Mouse (Mus musculus) hindbrain, embryonic 14.5 days (tissue): ENCODE data around the gene Hoxc4. TPM values are rescaled to one million over a fixed set of nuclear protein-coding genes. Genes with fewer than 3 reads are reported as not detected.

Experiments
- ATAC-seq: fragments of 200-750 bp; cut with Nextera tagmentation; 2 replicates; pipeline ENCODE4 v1.8.0; 2017; ENCODE audit warnings: moderate number of reproducible peaks, mild to moderate bottlenecking, moderate TSS enrichment, moderate library complexity; ENCODE audit not compliant: low FRiP score
- DNase-seq: peaks from one replicate; pipeline ENCODE4 v3.0.0-alpha.2; 2015; ENCODE audit warnings: low spot score
- H3K27ac ChIP-seq: fragments of 300-500 bp; sonication (generic); 2 replicates; pipeline ENCODE4 v1.5.1; 2014; ENCODE audit warnings: mild to moderate bottlenecking, moderate library complexity
- H3K27me3 ChIP-seq: fragments of 300-500 bp; sonication (generic); 2 replicates; pipeline ENCODE4 v1.6.1; 2014; ENCODE audit warnings: mild to moderate bottlenecking, low read length, mixed read lengths; ENCODE audit not compliant: control insufficient read depth, insufficient read depth
- H3K36me3 ChIP-seq: fragments of 300-500 bp; sonication (generic); replicated peaks from 2 replicates; pipeline ENCODE4 v1.6.1; 2014; ENCODE audit not compliant: control insufficient read depth, insufficient read depth
- H3K4me1 ChIP-seq: fragments of 300-500 bp; sonication (generic); replicated peaks from 2 replicates; pipeline ENCODE4 v1.6.1; 2014; ENCODE audit warnings: antibody characterized with exemption, low read length, mixed read lengths; ENCODE audit not compliant: control insufficient read depth, insufficient read depth
- H3K4me2 ChIP-seq: fragments of 300-500 bp; sonication (generic); replicated peaks from 2 replicates; pipeline ENCODE4 v1.6.1; 2014; ENCODE audit warnings: mild to moderate bottlenecking, moderate library complexity
- H3K4me3 ChIP-seq: fragments of 300-500 bp; sonication (generic); replicated peaks from 2 replicates; pipeline ENCODE4 v1.5.1; 2014; ENCODE audit warnings: mild to moderate bottlenecking, low read length
- H3K9ac ChIP-seq: fragments of 300-500 bp; sonication (generic); 2 replicates; pipeline ENCODE4 v1.6.1; 2014
- H3K9me3 ChIP-seq: fragments of 300-500 bp; sonication (generic); 2 replicates; pipeline ENCODE4 v1.6.1; 2016; ENCODE audit warnings: low read length; ENCODE audit not compliant: control insufficient read depth
- WGBS: fragments of 180-500 bp; shearing (Covaris S2); extraction: QIAGEN DNeasy Blood & Tissue Kit; methylation state at CpG from one replicate; pipeline ENCODE4 v1.1.7; 2014; 5-methylcytosine and 5-hydroxymethylcytosine counted together
- polyA plus RNA-seq: library from polyadenylated mRNA; unstranded; fragments of >200 nt; fragmentation: Nextera tagmentation; extraction: Ambion mirVana; gene quantifications from 2 replicates; pipeline ENCODE4 v1.2.1, GENCODE M21; 2014

Gene Hoxc4
- polyA plus RNA-seq, 1 experiment from 2014 or later = 90.0 TPM

DNA sequence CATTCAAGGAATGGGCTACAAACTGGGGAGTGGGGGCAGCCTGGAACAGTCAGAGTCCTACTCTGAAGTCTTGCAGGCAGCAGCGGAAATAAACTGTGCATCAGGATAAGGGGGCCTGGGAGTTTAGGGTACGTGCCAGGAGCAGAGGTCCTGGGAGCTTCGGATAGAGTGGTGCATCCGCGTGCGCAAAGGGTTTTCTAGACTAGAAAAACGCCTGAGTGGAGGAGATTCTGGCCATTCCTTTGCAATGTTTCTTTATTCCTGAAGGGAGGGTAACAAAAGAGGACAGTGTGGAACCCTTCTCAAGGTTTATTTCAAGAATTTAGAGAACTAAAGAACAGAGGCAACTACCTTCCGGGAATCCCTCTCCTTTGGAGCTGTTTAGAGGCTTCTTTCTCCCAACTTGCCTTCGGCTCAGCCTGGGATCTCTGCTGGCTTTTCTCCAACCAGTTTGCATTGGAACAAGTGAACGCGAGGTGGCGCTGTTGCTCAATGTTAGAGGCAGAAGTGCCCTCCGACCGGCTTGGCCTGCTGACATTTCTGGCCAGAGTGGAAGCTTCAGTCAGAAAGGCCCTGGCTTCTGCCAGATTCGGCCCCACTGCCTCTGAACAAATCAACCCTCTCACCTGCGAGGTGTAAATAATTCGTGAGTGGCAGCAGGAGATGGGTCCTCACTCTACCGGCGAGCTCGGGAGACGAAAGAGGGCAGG is 31.5 kb upstream of the Hoxc4 start:
- peaks cover 100% of the 10 kb centered on the region for H3K27me3 ChIP-seq
- no peak overlapping the region for H3K27ac ChIP-seq
- H3K4me1 ChIP-seq = no peaks in the 10 kb centered on the region
- no peaks in the 10 kb centered on the region for H3K9me3 ChIP-seq
- no peaks in the 10 kb centered on the region for H3K36me3 ChIP-seq
- DNase-seq (peak; percentile 97), ATAC-seq (no peak)
- H3K9ac ChIP-seq = no peak overlapping the region
- H3K4me3 ChIP-seq = no peak overlapping the region
- no peak overlapping the region for H3K4me2 ChIP-seq
- 3% methylated on average over 21 of the region's 21 CpGs for WGBS

DNA sequence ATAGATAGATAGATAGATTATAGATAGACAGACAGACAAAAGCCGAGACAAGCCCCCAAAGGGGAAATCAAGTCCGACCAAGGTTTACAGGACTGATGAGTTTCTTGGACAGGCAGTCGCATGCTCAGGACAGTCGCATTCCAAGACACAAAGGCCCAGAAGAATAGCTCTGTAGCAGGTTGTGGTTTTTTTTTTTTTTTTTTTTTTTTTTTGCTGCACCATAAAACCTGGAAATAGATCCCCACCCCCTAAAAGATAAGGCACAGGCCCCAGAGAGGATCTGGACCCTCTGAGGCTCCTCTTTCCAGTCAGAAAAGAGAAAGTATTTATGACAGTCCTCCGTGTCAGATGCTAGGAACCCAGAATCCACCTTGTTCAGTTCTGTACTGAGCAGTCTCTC is 30.7 kb upstream of the Hoxc4 start:
- ATAC-seq (no peak), DNase-seq (no peak)
- H3K36me3 ChIP-seq = no peaks in the 10 kb centered on the region
- H3K9ac ChIP-seq = no peak overlapping the region
- H3K4me1 ChIP-seq = no peaks in the 10 kb centered on the region
- H3K27ac ChIP-seq = no peak overlapping the region
- no peak overlapping the region for H3K4me3 ChIP-seq
- H3K4me2 ChIP-seq = no peak overlapping the region
- H3K27me3 ChIP-seq = peaks cover 100% of the 10 kb centered on the region
- WGBS = 15% methylated on average over 5 of the region's 5 CpGs
- H3K9me3 ChIP-seq = no peaks in the 10 kb centered on the region

DNA sequence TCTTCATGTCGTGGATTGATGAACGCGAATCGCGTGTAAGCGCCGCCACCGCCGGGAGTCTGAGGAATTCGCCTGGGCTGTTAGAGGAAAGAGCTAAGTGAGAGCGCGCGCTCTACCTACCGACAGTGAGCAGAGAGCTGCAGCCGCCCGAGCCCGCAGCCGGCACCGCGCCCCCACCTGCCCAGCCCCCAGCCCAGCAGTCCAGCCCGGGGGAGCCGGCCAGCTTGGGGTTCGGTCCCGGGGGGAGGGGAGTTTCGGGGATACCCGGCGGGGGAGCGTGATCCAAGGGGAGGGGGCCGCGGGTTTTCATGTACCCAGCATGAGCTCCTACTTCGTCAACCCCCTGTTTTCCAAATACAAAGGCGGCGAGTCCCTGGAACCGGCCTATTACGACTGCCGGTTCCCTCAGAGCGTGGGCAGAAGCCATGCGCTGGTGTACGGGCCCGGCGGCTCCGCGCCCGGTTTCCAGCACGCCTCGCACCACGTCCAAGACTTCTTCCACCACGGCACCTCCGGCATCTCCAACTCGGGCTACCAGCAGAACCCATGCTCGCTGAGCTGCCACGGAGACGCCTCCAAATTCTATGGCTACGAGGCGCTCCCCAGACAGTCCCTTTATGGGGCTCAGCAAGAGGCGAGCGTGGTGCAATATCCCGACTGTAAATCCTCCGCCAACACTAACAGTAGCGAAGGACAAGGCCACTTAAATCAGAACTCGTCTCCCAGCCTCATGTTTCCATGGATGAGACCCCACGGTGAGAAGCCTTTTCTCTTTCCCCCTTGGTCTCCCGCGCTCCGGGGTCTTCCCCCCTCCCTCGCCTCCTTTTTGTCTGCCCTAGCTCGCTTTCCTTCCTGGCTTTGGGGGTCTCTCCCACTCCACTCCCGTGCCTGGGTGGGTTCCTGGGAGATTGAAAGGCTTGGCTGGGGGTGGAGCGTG is 28.0 kb upstream of the Hoxc4 start, which contains the start of gene Hoxc8:
Hoxc8 (plus strand) TSS at position 147 of the 937 bp plus-strand sequence.
- DNase-seq = no peak
- H3K9me3 ChIP-seq = no peaks in the 10 kb centered on the region
- H3K9ac ChIP-seq = no peak within 1 kb of the TSS
- no peak for ATAC-seq
- H3K27me3 ChIP-seq = peaks cover 100% of the 10 kb centered on the region
- no peaks in the 10 kb centered on the region for H3K36me3 ChIP-seq
- under 1% methylated on average over 61 of the region's 69 CpGs for WGBS
- no peaks in the 10 kb centered on the region for H3K4me1 ChIP-seq
- H3K4me3 ChIP-seq = no peak within 1 kb of the TSS
- no peak within 1 kb of the TSS for H3K27ac ChIP-seq
- no peak within 1 kb of the TSS for H3K4me2 ChIP-seq

DNA sequence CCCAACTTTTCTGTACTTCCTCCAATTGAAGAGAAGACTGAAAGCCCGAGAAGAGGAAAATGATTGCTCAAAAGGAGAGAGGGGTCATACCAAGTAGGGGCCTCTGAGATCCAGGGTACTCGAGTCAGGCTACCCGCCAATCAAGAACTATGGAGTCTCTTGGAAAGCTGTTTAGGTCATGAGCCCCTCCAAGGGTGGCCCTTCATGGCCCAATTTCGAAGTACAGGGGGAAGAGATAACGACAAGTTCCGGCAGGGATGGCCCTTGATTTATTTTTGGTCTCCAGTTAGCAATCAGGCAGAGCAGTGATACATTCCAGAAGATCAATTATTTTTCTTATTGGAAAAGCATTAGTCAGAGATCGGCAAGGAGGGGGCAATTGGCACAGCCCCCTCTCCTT is 27.0 kb upstream of the Hoxc4 start:
- Histone ChIP-seq H3K4me2 (no peak overlapping the region), H3K9me3 (no peaks in the 10 kb centered on the region), H3K27ac (no peak overlapping the region), H3K27me3 (peaks cover 100% of the 10 kb centered on the region), H3K4me3 (no peak overlapping the region), H3K9ac (no peak overlapping the region), H3K4me1 (no peaks in the 10 kb centered on the region), H3K36me3 (no peaks in the 10 kb centered on the region)
- ATAC-seq (no peak), DNase-seq (no peak)
- WGBS = 3% methylated on average over 7 of the region's 7 CpGs

DNA sequence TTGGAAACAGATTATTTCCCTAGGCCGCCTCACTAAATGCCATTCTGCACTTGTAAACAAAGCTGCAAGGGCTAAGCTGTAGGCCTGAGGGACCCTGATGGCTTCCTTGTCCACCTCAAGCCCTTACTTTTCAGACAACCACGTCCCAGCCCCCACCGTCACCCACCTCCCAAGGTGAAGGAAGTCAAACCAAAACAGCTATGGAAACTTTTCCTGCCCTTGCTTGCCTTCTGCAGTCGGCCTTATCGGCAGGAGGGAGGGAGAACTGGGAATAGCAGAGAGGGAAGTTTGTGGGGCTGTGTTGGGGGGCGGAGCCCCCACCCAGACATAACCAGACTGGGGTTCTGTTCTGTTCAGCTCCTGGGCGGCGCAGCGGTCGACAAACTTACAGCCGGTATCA is 26.5 kb upstream of the Hoxc4 start:
- no peak overlapping the region for H3K27ac ChIP-seq
- peaks cover 100% of the 10 kb centered on the region for H3K27me3 ChIP-seq
- ATAC-seq (no peak), DNase-seq (no peak)
- no peaks in the 10 kb centered on the region for H3K9me3 ChIP-seq
- no peak overlapping the region for H3K4me2 ChIP-seq
- 2% methylated on average over 11 of the region's 11 CpGs for WGBS
- no peaks in the 10 kb centered on the region for H3K36me3 ChIP-seq
- H3K4me1 ChIP-seq = no peaks in the 10 kb centered on the region
- H3K9ac ChIP-seq = no peak overlapping the region
- no peak overlapping the region for H3K4me3 ChIP-seq

DNA sequence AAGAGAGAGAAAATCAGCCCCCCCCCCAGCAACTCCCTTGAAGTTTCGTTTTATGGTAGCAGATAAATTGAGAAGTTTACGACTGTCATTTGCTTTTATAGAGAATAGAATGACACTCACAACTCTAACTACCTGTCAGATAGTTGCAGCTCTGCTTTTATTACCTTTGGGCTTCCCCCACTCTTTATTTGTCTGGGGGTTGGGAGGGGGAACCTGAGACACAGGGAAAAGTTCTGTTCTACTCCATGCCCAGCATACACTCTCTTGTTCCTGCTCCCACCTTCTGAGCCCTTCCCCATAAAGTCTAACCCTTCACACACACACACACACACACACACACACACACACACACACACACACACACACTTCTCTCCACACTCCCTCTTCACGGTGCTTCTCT is 25.9 kb upstream of the Hoxc4 start:
- H3K4me3 ChIP-seq = no peak overlapping the region
- no peaks in the 10 kb centered on the region for H3K4me1 ChIP-seq
- no peak overlapping the region for H3K9ac ChIP-seq
- peaks cover 100% of the 10 kb centered on the region for H3K27me3 ChIP-seq
- ATAC-seq (no peak), DNase-seq (no peak)
- no peaks in the 10 kb centered on the region for H3K36me3 ChIP-seq
- H3K9me3 ChIP-seq = no peaks in the 10 kb centered on the region
- no peak overlapping the region for H3K4me2 ChIP-seq
- WGBS = 0% methylated on average over 3 of the region's 3 CpGs
- no peak overlapping the region for H3K27ac ChIP-seq

DNA sequence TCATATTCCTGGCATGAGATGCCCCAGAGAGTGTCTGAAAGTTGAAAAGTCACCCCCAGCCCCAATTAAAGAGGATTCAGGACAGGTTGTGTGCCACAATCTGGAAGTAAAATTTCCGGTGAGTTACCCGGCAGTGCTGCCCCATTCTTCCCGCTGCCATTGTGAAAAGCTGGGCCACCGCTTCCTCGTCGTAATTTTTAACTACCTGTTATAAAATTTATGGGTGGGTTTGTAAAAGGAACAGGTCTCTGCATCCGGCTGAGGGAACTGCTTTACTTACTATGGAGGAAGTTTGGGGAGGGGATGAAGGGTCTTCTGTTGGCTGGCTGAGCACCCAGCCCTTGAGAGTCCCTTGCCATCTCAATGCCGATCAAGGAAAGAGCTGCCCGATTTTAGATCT is 22.2 kb upstream of the Hoxc4 start:
- Histone ChIP-seq H3K9ac (no peak overlapping the region), H3K27ac (no peak overlapping the region), H3K9me3 (no peaks in the 10 kb centered on the region), H3K4me1 (0 out of 2 replicates have a peak, but pooled peaks cover 4% of the 10 kb centered on the region), H3K4me2 (no peak overlapping the region), H3K27me3 (peaks cover 100% of the 10 kb centered on the region), H3K36me3 (no peaks in the 10 kb centered on the region), H3K4me3 (no peak overlapping the region)
- WGBS = 3% methylated on average over 9 of the region's 9 CpGs
- DNase-seq (no peak), ATAC-seq (no peak)

DNA sequence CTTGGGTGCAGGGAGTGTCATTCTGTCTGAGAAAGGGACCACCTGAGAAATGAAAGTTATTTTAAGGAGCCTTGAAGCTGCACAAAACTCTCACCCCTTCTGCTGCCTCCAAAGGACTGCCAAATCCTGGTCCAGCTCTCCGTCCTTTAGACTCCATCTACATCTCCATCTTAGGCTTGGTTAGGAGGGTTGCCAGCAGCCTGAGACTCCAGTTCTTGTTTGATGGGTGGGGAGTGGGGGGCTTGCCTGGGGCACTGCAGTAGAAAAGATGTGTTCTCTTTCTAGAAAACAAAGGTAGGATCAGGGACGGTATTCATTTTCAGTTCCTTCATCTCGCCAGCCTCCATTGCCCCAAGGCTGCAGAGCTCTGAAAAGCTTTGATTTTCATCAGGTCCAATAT is 21.3 kb upstream of the Hoxc4 start:
- Histone ChIP-seq H3K27me3 (peaks cover 100% of the 10 kb centered on the region), H3K4me1 (0 out of 2 replicates have a peak, but pooled peaks cover 4% of the 10 kb centered on the region), H3K27ac (no peak overlapping the region), H3K9me3 (no peaks in the 10 kb centered on the region), H3K9ac (no peak overlapping the region), H3K4me3 (no peak overlapping the region), H3K4me2 (no peak overlapping the region), H3K36me3 (no peaks in the 10 kb centered on the region)
- ATAC-seq (no peak), DNase-seq (no peak)
- 0% methylated on average over 3 of the region's 3 CpGs for WGBS

DNA sequence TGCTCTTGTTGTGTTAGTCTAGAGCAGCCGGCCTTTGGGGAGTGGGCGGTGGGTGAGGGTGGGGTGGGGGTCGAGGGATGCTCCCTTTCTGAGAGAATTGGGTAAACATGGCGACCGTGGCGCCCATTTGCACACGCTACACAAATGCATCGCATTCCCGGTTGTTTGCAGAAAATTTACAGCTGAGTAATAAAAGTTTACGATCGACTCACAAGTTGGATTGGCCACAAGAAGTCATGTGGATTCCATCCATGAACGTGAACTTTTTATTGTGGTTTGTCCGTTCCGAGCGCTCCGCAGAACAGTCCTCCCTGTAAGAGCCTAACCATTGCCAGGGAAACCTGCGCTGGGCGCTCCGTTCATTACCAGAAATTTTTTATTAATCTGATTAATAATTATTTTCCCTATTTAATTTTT is 20.8 kb upstream of the Hoxc4 start, which contains the start of gene Hoxc6:
Hoxc6 (plus strand) TSS at position 319 of the 417 bp plus-strand sequence.
- H3K4me1 ChIP-seq = 0 out of 2 replicates have a peak, but pooled peaks cover 4% of the 10 kb centered on the region
- H3K27ac ChIP-seq = no peak within 1 kb of the TSS
- ATAC-seq = no peak
- no peak within 1 kb of the TSS for H3K9ac ChIP-seq
- DNase-seq = no peak
- H3K9me3 ChIP-seq = no peaks in the 10 kb centered on the region
- H3K4me2 ChIP-seq = peak within 1 kb of the TSS; percentile 49
- H3K4me3 ChIP-seq = peak within 1 kb of the TSS; percentile 28; the same call in 1 of the 2 replicates
- 3% methylated on average over 19 of the region's 19 CpGs for WGBS
- peaks cover 100% of the 10 kb centered on the region for H3K27me3 ChIP-seq
- H3K36me3 ChIP-seq = no peaks in the 10 kb centered on the region
